Mouse (Mus musculus): ENCODE results near the gene Znrd1.

The Znrd1 gene

GRCm38 (mm10) chr17:36923491-36923890 lies 34.9 kb downstream of the Znrd1 start:
- no peaks in the 10 kb centered on the region for H3K9me3 ChIP-seq (ENCODE audit: low read length)
- no peak for TF ChIP-seq CTCF (conservative IDR thresholded peaks at IDR 0.05; ENCODE audit: low read length)
- TF ChIP-seq POU5F1 (IDR thresholded peaks at IDR 0.05; ENCODE audit: borderline replicate concordance, low read length), result no peak
- no peak for TF ChIP-seq NANOG (IDR thresholded peaks at IDR 0.05; ENCODE audit: borderline replicate concordance, low read length)
- H3K4me3 ChIP-seq (replicated peaks; ENCODE audit: low read length), result peak overlapping the region; percentile 74
- peaks cover 46% of the 10 kb centered on the region for H3K4me1 ChIP-seq (replicated peaks; ENCODE audit: low read depth, low read length)
- H3K27me3 ChIP-seq (ENCODE audit: insufficient read depth, low read length), result no peaks in the 10 kb centered on the region
- no peaks in the 10 kb centered on the region for H3K36me3 ChIP-seq (ENCODE audit: insufficient read depth, low read length)

GRCm38 (mm10) chr17:36922715-36923114 lies 35.6 kb downstream of the Znrd1 start:
- H3K4me3 ChIP-seq (replicated peaks; ENCODE audit: low read length), result peak overlapping the region; percentile 74
- no peaks in the 10 kb centered on the region for H3K36me3 ChIP-seq (ENCODE audit: insufficient read depth, low read length)
- H3K27me3 ChIP-seq (ENCODE audit: insufficient read depth, low read length), result no peaks in the 10 kb centered on the region
- no peaks in the 10 kb centered on the region for H3K9me3 ChIP-seq (ENCODE audit: low read length)
- no peak for TF ChIP-seq NANOG (IDR thresholded peaks at IDR 0.05; ENCODE audit: borderline replicate concordance, low read length)
- no peak for TF ChIP-seq POU5F1 (IDR thresholded peaks at IDR 0.05; ENCODE audit: borderline replicate concordance, low read length)
- TF ChIP-seq CTCF (conservative IDR thresholded peaks at IDR 0.05; ENCODE audit: low read length), result no peak
- H3K4me1 ChIP-seq (replicated peaks; ENCODE audit: low read depth, low read length), result peaks cover 42% of the 10 kb centered on the region

GRCm38 (mm10) chr17:36920239-36920638 lies 38.1 kb downstream of the Znrd1 start:
- TF ChIP-seq POU5F1 (IDR thresholded peaks at IDR 0.05; ENCODE audit: borderline replicate concordance, low read length) (no peak), NANOG (IDR thresholded peaks at IDR 0.05; ENCODE audit: borderline replicate concordance, low read length) (no peak), CTCF (conservative IDR thresholded peaks at IDR 0.05; ENCODE audit: low read length) (no peak)
- Histone ChIP-seq H3K9me3 (ENCODE audit: low read length) (no peaks in the 10 kb centered on the region), H3K4me1 (replicated peaks; ENCODE audit: low read depth, low read length) (peaks cover 52% of the 10 kb centered on the region), H3K36me3 (ENCODE audit: insufficient read depth, low read length) (no peaks in the 10 kb centered on the region), H3K27me3 (ENCODE audit: insufficient read depth, low read length) (no peaks in the 10 kb centered on the region), H3K4me3 (replicated peaks; ENCODE audit: low read length) (peak overlapping the region; percentile 61)

DNA sequence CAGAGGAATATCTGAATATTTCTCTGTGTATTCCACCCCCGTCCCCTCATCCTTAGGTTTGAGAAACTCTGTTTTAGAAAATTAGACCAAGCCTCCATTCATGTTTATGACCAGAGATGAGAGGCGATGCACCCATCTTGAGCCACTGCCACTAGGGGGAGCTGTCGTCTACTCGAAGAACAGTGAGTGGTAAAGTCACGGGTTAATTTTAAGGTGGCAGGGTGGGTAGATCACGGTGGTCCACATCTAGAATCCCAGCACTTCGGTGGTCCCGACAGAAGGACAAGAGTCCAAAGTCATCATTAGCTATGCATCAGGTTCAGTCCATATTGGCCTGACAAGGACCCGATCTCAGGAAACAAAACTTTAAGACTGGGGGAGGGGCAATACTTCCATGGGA lies 43.3 kb downstream of the Znrd1 start:
- Histone ChIP-seq H3K9me3 (ENCODE audit: low read length) (no peaks in the 10 kb centered on the region), H3K4me1 (replicated peaks; ENCODE audit: low read depth, low read length) (peaks cover 26% of the 10 kb centered on the region), H3K36me3 (ENCODE audit: insufficient read depth, low read length) (no peaks in the 10 kb centered on the region), H3K4me3 (replicated peaks; ENCODE audit: low read length) (no peak overlapping the region), H3K27me3 (ENCODE audit: insufficient read depth, low read length) (no peaks in the 10 kb centered on the region)
- TF ChIP-seq POU5F1 (IDR thresholded peaks at IDR 0.05; ENCODE audit: borderline replicate concordance, low read length) (no peak), CTCF (conservative IDR thresholded peaks at IDR 0.05; ENCODE audit: low read length) (peak; percentile 77)

DNA sequence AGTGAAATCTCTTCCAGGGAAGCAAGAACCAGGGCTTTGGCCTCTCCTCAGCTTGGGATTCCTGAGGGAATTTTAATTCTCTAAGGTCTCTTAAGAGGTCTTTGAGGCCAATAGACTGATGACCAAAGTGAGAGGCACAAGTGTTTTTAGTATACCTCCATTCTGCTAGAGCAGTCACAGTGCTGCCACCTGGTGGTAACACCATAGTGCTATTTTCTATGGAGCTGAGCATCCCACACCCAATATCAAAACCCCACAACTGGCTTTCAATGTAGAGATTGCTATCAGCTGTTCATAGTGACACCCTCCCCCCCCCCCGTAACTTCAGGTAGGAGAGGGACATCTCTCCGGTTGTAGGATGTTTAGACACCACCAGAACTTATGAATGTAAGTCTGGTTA lies 44.3 kb downstream of the Znrd1 start:
- H3K9me3 ChIP-seq (ENCODE audit: low read length), result no peaks in the 10 kb centered on the region
- H3K4me1 ChIP-seq (replicated peaks; ENCODE audit: low read depth, low read length), result peaks cover 26% of the 10 kb centered on the region
- TF ChIP-seq POU5F1 (IDR thresholded peaks at IDR 0.05; ENCODE audit: borderline replicate concordance, low read length), result no peak
- TF ChIP-seq NANOG (IDR thresholded peaks at IDR 0.05; ENCODE audit: borderline replicate concordance, low read length), result no peak
- TF ChIP-seq CTCF (conservative IDR thresholded peaks at IDR 0.05; ENCODE audit: low read length), result peak; percentile 55
- no peaks in the 10 kb centered on the region for H3K27me3 ChIP-seq (ENCODE audit: insufficient read depth, low read length)
- H3K4me3 ChIP-seq (replicated peaks; ENCODE audit: low read length), result no peak overlapping the region
- H3K36me3 ChIP-seq (ENCODE audit: insufficient read depth, low read length), result no peaks in the 10 kb centered on the region

GRCm38 (mm10) chr17:36912031-36912430 lies 46.3 kb downstream of the Znrd1 start:
- no peak for TF ChIP-seq CTCF (conservative IDR thresholded peaks at IDR 0.05; ENCODE audit: low read length)
- no peak for TF ChIP-seq NANOG (IDR thresholded peaks at IDR 0.05; ENCODE audit: borderline replicate concordance, low read length)
- TF ChIP-seq POU5F1 (IDR thresholded peaks at IDR 0.05; ENCODE audit: borderline replicate concordance, low read length), result no peak
- Histone ChIP-seq H3K4me3 (replicated peaks; ENCODE audit: low read length) (no peak overlapping the region), H3K27me3 (ENCODE audit: insufficient read depth, low read length) (no peaks in the 10 kb centered on the region), H3K36me3 (ENCODE audit: insufficient read depth, low read length) (no peaks in the 10 kb centered on the region), H3K4me1 (replicated peaks; ENCODE audit: low read depth, low read length) (peaks cover 30% of the 10 kb centered on the region), H3K9me3 (ENCODE audit: low read length) (no peaks in the 10 kb centered on the region)

- H3K27me3 ChIP-seq (ENCODE audit: insufficient read depth, low read length), result no peaks in the 10 kb centered on the region
- H3K36me3 ChIP-seq (ENCODE audit: insufficient read depth, low read length), result no peaks in the 10 kb centered on the region
Measured at GRCm38 (mm10) chr17:36909802-36910201, 48.6 kb downstream of the Znrd1 start.

GRCm38 (mm10) chr17:36908235-36908634 lies 50.1 kb downstream of the Znrd1 start:
- H3K4me3 ChIP-seq (replicated peaks; ENCODE audit: low read length), result no peak overlapping the region
- H3K36me3 ChIP-seq (ENCODE audit: insufficient read depth, low read length), result no peaks in the 10 kb centered on the region
- H3K4me1 ChIP-seq (replicated peaks; ENCODE audit: low read depth, low read length), result peaks cover 16% of the 10 kb centered on the region
- H3K27me3 ChIP-seq (ENCODE audit: insufficient read depth, low read length), result no peaks in the 10 kb centered on the region
- no peaks in the 10 kb centered on the region for H3K9me3 ChIP-seq (ENCODE audit: low read length)
- no peak for TF ChIP-seq NANOG (IDR thresholded peaks at IDR 0.05; ENCODE audit: borderline replicate concordance, low read length)
- no peak for TF ChIP-seq POU5F1 (IDR thresholded peaks at IDR 0.05; ENCODE audit: borderline replicate concordance, low read length)

More at GRCm38 (mm10) chr17:36909802-36910201, 48.6 kb downstream of the Znrd1 start:
- H3K4me1 ChIP-seq (replicated peaks; ENCODE audit: low read depth, low read length), result peaks cover 14% of the 10 kb centered on the region
- TF ChIP-seq POU5F1 (IDR thresholded peaks at IDR 0.05; ENCODE audit: borderline replicate concordance, low read length) (no peak), NANOG (IDR thresholded peaks at IDR 0.05; ENCODE audit: borderline replicate concordance, low read length) (no peak), CTCF (conservative IDR thresholded peaks at IDR 0.05; ENCODE audit: low read length) (no peak)
- H3K4me3 ChIP-seq (replicated peaks; ENCODE audit: low read length), result no peak overlapping the region
- H3K9me3 ChIP-seq (ENCODE audit: low read length), result no peaks in the 10 kb centered on the region

Measured in E14TG2a.4 (cell line).